Mouse (Mus musculus) gastrocnemius, postnatal 36 days (tissue): ENCODE results near the gene Tradd. TPM values are rescaled to one million over a fixed set of nuclear protein-coding genes. Genes with fewer than 3 reads are reported as not detected.
A peak's percentile ranks its signal among the peaks of the same experiment; 100 is the strongest.

Experiments used
- DNase-seq, 2 experiments: peaks; one replicate each; pipeline ENCODE4 v3.0.0; 2022
- intact Hi-C: fragments of 180-260 bp; cut with DNase I; formaldehyde crosslinking; loops from one replicate; pipeline ENCODE4 v1.15.1; 2025
- long read RNA-seq, 2 experiments: library from polyadenylated mRNA; stranded (forward); transcript quantifications; one replicate each; pipeline ENCODE4 v2.0.0; 2021
- total RNA-seq, 2 experiments: library from RNA; stranded (reverse); gene quantifications; 2 replicates each; pipeline ENCODE4 v1.2.3; 2021

Gene Tradd
- 1 to 10 TPM; 2.8 to 3.7 TPM for total RNA-seq
- long read RNA-seq, experiment 1, transcript Tradd-201 (5 exons, 1,689 nt) = major isoform, 6 of 7 reads
- long read RNA-seq, experiment 1, partial matches to known transcripts = 0 of 7 reads
- long read RNA-seq, experiment 1, other reads (novel, unspliced or antisense) = 1 of 7 reads
- long read RNA-seq, experiment 2, partial matches to known transcripts = 0 of 3 reads
- long read RNA-seq, experiment 2, other reads (novel, unspliced or antisense) = 2 of 3 reads

- intact Hi-C loops = loop anchor here (5.0 kb wide), 1 partner anchor 92 kb away; the partner anchor contains the start of gene Cbfb
- DNase-seq = peak; percentile 61 to 64
Measured at GRCm38 (mm10) chr8:105264024-105264982, at the start of gene Tradd, which contains the start of gene Fbxl8. TSS of gene Tradd (minus strand) at chr8:105264609. TSS of gene Fbxl8 (plus strand) at chr8:105264648.

- intact Hi-C loops = no loop called here
- no peak for DNase-seq
Measured at GRCm38 (mm10) chr8:105313622-105314402, 49.4 kb upstream of the Tradd start.

- intact Hi-C loops = no loop called here
- no peak for DNase-seq
Measured at GRCm38 (mm10) chr8:105312891-105313481, 48.6 kb upstream of the Tradd start.

- intact Hi-C loops = no loop called here
- DNase-seq = no peak
Measured at GRCm38 (mm10) chr8:105311718-105312117, 47.3 kb upstream of the Tradd start.

GRCm38 (mm10) chr8:105310118-105310517 lies 45.7 kb upstream of the Tradd start:
- no peak for DNase-seq
- intact Hi-C loops = no loop called here

- DNase-seq = no peak
- intact Hi-C loops = no loop called here
Measured at GRCm38 (mm10) chr8:105309142-105309847, 44.9 kb upstream of the Tradd start.

- no peak for DNase-seq
- intact Hi-C loops = no loop called here
Measured at GRCm38 (mm10) chr8:105308428-105308827, 44.0 kb upstream of the Tradd start.

GRCm38 (mm10) chr8:105307670-105308069 lies 43.3 kb upstream of the Tradd start:
- no peak for DNase-seq
- intact Hi-C loops = no loop called here

- no peak for DNase-seq
- intact Hi-C loops = no loop called here
Measured at GRCm38 (mm10) chr8:105306146-105306691, 41.8 kb upstream of the Tradd start.

GRCm38 (mm10) chr8:105305211-105306145 lies 41.1 kb upstream of the Tradd start, which contains the start of gene Elmo3:
TSS of gene Elmo3 (plus strand) at chr8:105305601.
- no peak for DNase-seq
- intact Hi-C loops = no loop called here

- no peak for DNase-seq
- intact Hi-C loops = no loop called here
Measured at GRCm38 (mm10) chr8:105304325-105305210, 40.2 kb upstream of the Tradd start.

- no peak for DNase-seq
- intact Hi-C loops = no loop called here
Measured at GRCm38 (mm10) chr8:105303874-105304273, 39.5 kb upstream of the Tradd start.

GRCm38 (mm10) chr8:105303396-105303795 lies 39.0 kb upstream of the Tradd start:
- intact Hi-C loops = no loop called here
- no peak for DNase-seq

GRCm38 (mm10) chr8:105299962-105300361 lies 35.6 kb upstream of the Tradd start:
- intact Hi-C loops = no loop called here
- DNase-seq = no peak

- intact Hi-C loops = no loop called here
- no peak for DNase-seq
Measured at GRCm38 (mm10) chr8:105298351-105299252, 34.2 kb upstream of the Tradd start.

- DNase-seq = peak; percentile 83 to 88
- intact Hi-C loops = no loop called here
Measured at GRCm38 (mm10) chr8:105297511-105298192, 33.2 kb upstream of the Tradd start, which contains the start of gene E2f4. TSS of gene E2f4 (plus strand) at chr8:105297663.
